In the genomic region with DNA sequence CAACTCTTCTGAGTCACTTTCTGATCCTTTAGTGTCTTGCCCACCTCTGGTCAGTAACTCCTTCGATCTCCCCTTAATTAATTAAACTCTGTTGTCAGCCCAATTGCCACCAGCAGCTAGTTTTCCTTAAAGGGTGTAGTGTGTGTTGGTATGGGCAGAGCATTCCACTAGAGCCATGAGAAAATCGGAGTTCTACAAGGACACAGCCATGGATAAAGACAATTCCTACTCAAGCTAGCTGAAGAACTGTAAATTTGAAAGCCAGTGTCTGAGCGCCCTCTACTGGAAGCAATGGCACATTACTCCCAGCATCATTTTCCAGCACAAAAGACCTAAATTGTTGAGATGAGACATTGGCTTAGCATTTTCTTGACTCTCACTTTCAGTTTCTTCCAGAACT, we compare ENCODE assay signal across 8 mouse cellular contexts. TPM values are rescaled to one million over a fixed set of nuclear protein-coding genes. Genes with fewer than 3 reads are reported as not detected.
DNase-seq lines count a peak whose midpoint lies in the region; ATAC-seq and TF ChIP-seq lines count a peak whose summit lies in the region.

No protein-coding gene starts in this region.

- 31% methylated on average over 3 of the region's 3 CpGs for WGBS in forebrain, postnatal 0 days
- WGBS in neural tube, embryonic 11.5 days: 39% methylated on average over 3 of the region's 3 CpGs

- TF ChIP-seq POLR2A in testis, adult 2 months (IDR thresholded peaks at IDR 0.05; ENCODE audit: control insufficient read depth, low read depth, low read length): no peak

- ATAC-seq in forebrain, postnatal 0 days: peak; percentile 64; the same call in 1 of the 2 replicates
- peak; percentile 28 for ATAC-seq in inflammation-experienced regulatory T-cells, adult 6 months
- no peak for ATAC-seq in neural tube, embryonic 11.5 days (ENCODE audit: insufficient read depth, low FRiP score, low TSS enrichment)

- no peak for DNase-seq in testis, postnatal 14 days (ENCODE audit: low spot score)
- peak; percentile 52 for DNase-seq in brain, embryonic 18.5 days (ENCODE audit: low read depth, low spot score)
- peak; percentile 93 for DNase-seq in forebrain, postnatal 0 days
- peak; percentile 54 for DNase-seq in left cerebral cortex, postnatal 4 days
- DNase-seq in neural tube, embryonic 11.5 days (ENCODE audit: low spot score): peak; percentile 77
- DNase-seq in thymus, postnatal 25 days: peak; percentile 68

- intact Hi-C loops in left cerebral cortex, postnatal 4 days (cut with DNase I): loop anchor here (2.0 kb wide), 1 partner anchor 446 kb away; no protein-coding TSS in a partner anchor

- no peaks in the 10 kb centered on the region for H3K36me3 ChIP-seq in testis, adult 2 months (ENCODE audit: control insufficient read depth, insufficient read depth, low read length)
- H3K36me3 ChIP-seq in forebrain, postnatal 0 days (ENCODE audit: insufficient read depth): no peaks in the 10 kb centered on the region
- H3K36me3 ChIP-seq in neural tube, embryonic 11.5 days (ENCODE audit: control insufficient read depth, insufficient read depth, low read length): no peaks in the 10 kb centered on the region

- H3K4me2 ChIP-seq in forebrain, postnatal 0 days (ENCODE audit: low read depth): no peak overlapping the region
- no peak overlapping the region for H3K4me2 ChIP-seq in neural tube, embryonic 11.5 days (ENCODE audit: low read depth)

- no peaks in the 10 kb centered on the region; the same call in 1 of the 2 replicates for H3K4me1 ChIP-seq in testis, adult 2 months (ENCODE audit: control insufficient read depth, insufficient read depth, low read length)
- no peaks in the 10 kb centered on the region for H3K4me1 ChIP-seq in forebrain, postnatal 0 days (ENCODE audit: insufficient read depth)
- no peaks in the 10 kb centered on the region for H3K4me1 ChIP-seq in neural tube, embryonic 11.5 days (ENCODE audit: control insufficient read depth, insufficient read depth, low read length)

- H3K27me3 ChIP-seq in testis, adult 2 months (ENCODE audit: control insufficient read depth, insufficient read depth, low read length): no peaks in the 10 kb centered on the region
- peaks cover 3% of the 10 kb centered on the region; the same call in 1 of the 2 replicates for H3K27me3 ChIP-seq in forebrain, postnatal 0 days (ENCODE audit: insufficient read depth, low read length)
- H3K27me3 ChIP-seq in neural tube, embryonic 11.5 days (ENCODE audit: control insufficient read depth, insufficient read depth, low read length): no peaks in the 10 kb centered on the region

- no peak overlapping the region for H3K27ac ChIP-seq in testis, adult 2 months (ENCODE audit: control insufficient read depth, insufficient read depth, low read depth, low read length)
- H3K27ac ChIP-seq in forebrain, postnatal 0 days (ENCODE audit: low read depth, low read length): no peak overlapping the region
- H3K27ac ChIP-seq in neural tube, embryonic 11.5 days (ENCODE audit: low read depth, low read length): no peak overlapping the region

- peak; percentile 38; the same call in 1 of the 2 replicates for TF ChIP-seq CTCF in testis, adult 2 months (IDR thresholded peaks at IDR 0.05; ENCODE audit: control insufficient read depth, insufficient read depth, insufficient replicate concordance, low read depth, low read length)
- peak; percentile 98 for TF ChIP-seq CTCF in forebrain, postnatal 0 days (IDR thresholded peaks at IDR 0.05; ENCODE audit: low read depth)

- H3K9ac ChIP-seq in forebrain, postnatal 0 days: no peak overlapping the region
- no peak overlapping the region for H3K9ac ChIP-seq in neural tube, embryonic 11.5 days (ENCODE audit: low read length)

- H3K9me3 ChIP-seq in forebrain, postnatal 0 days (ENCODE audit: low read length): no peaks in the 10 kb centered on the region
- H3K9me3 ChIP-seq in neural tube, embryonic 11.5 days (ENCODE audit: control insufficient read depth, low read length): no peaks in the 10 kb centered on the region

- H3K4me3 ChIP-seq in testis, adult 2 months (ENCODE audit: control insufficient read depth, low read depth, low read length): no peak overlapping the region
- H3K4me3 ChIP-seq in forebrain, postnatal 0 days (ENCODE audit: low read depth, low read length): no peak overlapping the region
- no peak overlapping the region for H3K4me3 ChIP-seq in neural tube, embryonic 11.5 days (ENCODE audit: low read depth, low read length)

RNA-seq across cellular contexts. Expression of gene Gmpr, which starts 30.1 kb away (rescaled TPM):
- polyA plus RNA-seq in testis, adult 2 months (2012; rRNA removed): 6.4 and 7.4 TPM in 2 replicates
- total RNA-seq in forebrain, postnatal 0 days (2014; rRNA removed): 23.7 and 23.8 TPM in 2 replicates
- 39.5 and 40.8 TPM in 2 replicates for polyA plus RNA-seq in forebrain, postnatal 0 days (2015; fragmentation: Nextera tagmentation; extraction: Ambion mirVana)
- under 1 TPM in 1 of 3 experiments, not detected in 2; 0.52 TPM for polyA plus RNA-seq in inflammation-experienced regulatory T-cells, adult 6 months (2017; shearing (Covaris generic))
- total RNA-seq in left cerebral cortex, postnatal 4 days (2021): 10 to 100 TPM; 16.2 to 17.5 TPM
- 27.7 and 29.1 TPM in 2 replicates for polyA plus RNA-seq in neural tube, embryonic 11.5 days (2014; fragmentation: Nextera tagmentation; extraction: Ambion mirVana)
